Mouse (Mus musculus) frontal cortex, postnatal 10 days (tissue): ENCODE data around the gene Olfr1382.
A peak's percentile ranks its signal among the peaks of the same experiment; 100 is the strongest.
"Not testable (repeated sequence)": the region's sequence is repeated elsewhere in the genome, so short reads cannot be mapped to it uniquely, and the experiment has no call there.

Source experiments
- DNase-seq, 2 experiments: peaks; one replicate each; pipeline ENCODE4 v3.0.0; 2022; ENCODE audit warnings: low spot score in 2 of 2, mixed read lengths in 1 of 2

The Olfr1382 gene

DNA sequence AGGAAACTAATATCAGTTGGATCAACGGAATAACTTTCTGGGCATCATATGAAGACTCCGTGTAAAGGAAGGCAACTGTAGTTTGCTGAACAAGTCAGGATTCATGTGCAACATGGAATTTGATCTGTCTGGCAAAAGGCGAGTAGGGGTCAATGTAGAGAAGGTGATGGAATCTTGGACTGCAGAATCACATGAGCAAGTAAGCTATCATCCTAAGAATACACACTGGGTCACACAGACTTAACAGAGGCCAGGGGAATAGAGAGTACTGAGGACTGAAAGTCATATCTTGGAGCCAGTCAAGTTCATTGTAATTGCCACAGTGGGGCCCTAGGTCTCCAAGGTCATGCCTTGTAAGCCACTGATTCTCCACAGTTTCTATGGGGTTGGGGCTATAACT is at the start of gene Olfr1382:
Gene Olfr1382 (plus strand): TSS at position 301 of the 400 bp plus-strand sequence.
- DNase-seq, result no peak

DNA sequence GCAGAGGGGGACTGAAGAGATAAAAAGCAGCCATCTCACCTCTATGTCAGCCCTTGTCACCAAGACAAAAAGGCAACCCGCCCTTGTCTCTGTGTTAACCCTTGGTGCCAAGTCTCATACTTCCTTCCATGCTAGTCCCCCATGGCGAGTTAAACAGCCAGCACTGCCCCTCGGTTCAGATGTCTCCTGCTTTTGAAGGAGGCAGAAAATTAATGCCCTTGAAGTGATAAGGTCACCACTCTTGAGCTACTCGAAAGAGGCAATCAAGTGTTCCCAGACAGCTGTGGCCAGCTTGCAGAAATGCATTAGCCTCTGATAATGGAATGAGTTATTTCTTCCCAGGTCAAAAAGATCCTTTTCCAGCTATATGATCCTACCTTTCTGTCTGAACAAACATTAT is 42.1 kb upstream of the Olfr1382 start:
- DNase-seq, result no peak

DNA sequence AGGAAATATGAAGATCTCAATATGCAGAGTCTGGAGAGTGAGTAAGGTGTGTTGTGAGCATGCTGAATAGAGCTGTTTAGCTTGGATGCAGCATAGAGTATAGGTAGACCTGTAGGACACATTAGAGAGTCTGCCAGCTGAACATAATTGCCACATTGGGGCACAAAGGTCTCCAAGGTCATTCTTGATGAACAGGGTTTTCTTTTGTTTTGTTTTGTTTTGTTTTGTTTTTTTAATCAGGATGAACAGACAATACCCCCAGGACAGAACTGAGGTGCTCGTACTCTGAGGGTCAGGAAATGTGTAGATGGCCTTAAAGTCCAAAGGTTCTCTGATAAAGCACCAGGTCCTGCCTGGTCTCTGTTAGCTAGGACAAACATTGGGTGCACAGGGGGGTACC is 39.3 kb upstream of the Olfr1382 start, which contains the start of gene Olfr1385:
Gene Olfr1385 (plus strand): TSS at position 301 of the 400 bp plus-strand sequence.
- DNase-seq, result not testable (repeated sequence)

DNA sequence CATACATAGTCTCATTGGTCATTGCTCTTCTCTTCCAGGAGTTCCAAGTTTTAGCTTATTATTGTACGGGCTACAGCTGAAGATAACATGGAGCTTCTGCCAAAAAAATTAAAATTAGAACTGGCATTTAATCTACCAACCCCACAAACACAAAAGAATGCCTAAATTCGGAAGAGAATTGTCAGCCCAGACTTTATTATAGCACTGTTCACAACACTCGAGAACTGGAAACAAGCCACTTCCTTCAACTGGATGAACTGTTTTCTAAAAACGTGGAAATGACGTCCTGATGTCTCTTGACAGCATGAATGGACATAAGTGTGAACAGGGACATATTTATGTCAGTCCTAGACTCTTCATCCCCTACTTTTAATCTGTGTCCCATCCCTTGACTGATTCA is 10.0 kb upstream of the Olfr1382 start:
- DNase-seq, result no peak

DNA sequence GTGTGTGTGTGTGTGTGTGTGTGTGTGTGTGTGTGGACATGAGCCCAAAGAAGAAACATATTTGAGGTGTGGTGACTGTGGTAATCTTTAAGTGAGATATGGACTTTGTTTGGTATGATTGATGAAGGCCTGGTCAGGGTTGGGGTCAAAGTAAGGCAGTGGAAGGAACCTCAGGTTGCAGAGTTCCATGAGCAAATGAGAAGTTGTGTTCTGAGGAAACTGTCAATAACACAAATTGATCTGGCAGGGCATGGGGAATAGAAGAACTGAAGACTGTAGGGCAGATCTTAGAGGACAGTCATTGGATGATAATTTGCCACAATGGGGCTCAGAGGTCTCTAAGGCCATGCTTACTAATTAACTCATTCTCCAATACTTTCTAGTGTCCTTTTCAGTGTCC is 8.7 kb upstream of the Olfr1382 start, which contains the start of gene Olfr1383:
Gene Olfr1383 (plus strand): TSS at position 301 of the 400 bp plus-strand sequence.
- DNase-seq, result no peak

DNA sequence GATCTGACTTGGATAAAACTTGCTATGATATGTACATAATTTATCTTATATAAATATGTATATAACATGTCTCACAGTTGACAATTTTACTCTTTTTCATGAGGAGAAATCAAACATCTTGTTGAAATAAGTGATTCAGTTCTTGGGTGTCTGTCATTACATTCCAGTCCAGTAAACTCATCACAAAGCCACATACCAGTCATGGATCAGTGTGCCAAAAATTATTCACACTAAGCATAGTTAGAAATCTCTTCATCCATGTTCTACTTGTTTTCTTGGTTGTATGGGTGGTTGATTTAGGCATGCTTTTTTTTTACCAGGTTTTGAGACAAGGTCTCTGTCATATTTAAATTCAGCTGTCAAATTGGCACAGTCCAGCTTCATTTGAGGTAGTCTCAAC is 4.7 kb downstream of the Olfr1382 start:
- no peak for DNase-seq

DNA sequence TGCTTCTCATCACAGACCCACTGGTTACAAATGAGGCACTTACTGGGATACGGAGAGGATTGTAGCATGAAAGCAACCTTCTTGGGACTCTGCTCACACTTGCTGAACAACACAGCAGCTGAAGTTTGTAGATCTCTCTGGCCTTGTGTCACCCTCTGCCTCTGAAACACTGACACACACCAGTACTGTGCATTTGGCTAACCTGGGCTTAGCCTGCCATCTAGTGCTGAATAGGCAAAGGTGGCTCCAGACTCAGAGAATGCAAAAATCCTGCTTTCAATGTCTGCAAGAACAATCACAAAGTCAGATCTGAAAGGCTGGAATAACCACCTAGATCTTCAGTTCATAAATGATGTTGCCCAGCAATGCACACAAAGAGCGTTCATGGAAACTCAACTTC is 8.6 kb downstream of the Olfr1382 start:
- DNase-seq, result peak; percentile 16 to 22

DNA sequence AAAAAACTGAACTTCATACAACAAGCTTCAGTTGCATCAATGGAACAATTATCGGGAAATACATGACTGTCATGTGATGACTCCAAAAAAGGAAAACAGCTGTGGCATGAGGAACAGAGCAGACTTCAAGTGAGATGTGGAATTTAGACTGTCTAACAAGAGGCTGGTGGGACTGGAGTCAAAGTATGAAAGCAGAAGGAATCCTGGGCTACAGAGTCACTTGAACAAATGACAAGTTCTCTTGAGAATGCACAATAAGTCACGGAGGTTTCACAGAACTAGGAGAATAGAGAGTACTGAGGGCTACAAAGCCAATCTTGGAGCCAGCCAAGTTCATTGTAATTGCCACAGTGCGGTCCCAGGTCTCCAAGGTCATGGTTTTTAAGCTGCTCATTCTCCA is 15.1 kb downstream of the Olfr1382 start, which contains the start of gene Olfr1381:
Gene Olfr1381 (plus strand): TSS at position 301 of the 400 bp plus-strand sequence.
- not testable (repeated sequence) for DNase-seq

DNA sequence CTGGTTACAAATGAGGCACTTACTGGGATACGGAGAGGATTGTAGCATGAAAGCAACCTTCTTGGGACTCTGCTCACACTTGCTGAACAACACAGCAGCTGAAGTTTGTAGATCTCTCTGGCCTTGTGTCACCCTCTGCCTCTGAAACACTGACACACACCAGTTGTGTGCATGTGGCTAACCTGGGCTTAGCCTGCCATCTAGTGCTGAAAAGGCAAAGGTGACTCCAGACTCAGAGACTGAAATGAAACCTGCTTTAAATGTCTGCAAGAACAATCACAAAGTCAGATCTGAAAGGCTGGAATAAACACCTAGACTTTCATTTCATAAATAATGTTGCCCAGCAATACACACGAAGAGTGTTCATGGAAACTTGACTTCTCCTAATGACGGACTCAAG is 26.0 kb downstream of the Olfr1382 start:
- not testable (repeated sequence) for DNase-seq

DNA sequence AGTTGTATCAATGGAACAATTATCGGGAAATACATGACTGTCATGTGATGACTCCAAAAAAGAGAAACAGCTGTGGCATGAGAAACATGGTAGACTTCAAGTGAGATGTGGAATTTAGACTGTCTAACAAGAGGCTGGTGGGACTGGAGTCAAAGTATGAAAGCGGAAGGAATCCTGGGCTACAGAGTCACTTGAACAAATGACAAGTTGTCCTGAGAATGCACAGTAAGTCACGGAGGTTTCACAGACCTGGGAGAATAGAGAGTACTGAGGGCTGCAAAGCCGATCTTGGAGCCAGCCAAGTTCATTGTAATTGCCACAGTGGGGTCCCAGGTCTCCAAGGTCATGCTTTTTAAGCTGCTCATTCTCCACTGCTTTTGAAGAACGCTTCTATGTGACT is 28.5 kb downstream of the Olfr1382 start, which contains the start of gene Olfr1380:
Gene Olfr1380 (plus strand): TSS at position 301 of the 400 bp plus-strand sequence.
- not testable (repeated sequence) for DNase-seq

DNA sequence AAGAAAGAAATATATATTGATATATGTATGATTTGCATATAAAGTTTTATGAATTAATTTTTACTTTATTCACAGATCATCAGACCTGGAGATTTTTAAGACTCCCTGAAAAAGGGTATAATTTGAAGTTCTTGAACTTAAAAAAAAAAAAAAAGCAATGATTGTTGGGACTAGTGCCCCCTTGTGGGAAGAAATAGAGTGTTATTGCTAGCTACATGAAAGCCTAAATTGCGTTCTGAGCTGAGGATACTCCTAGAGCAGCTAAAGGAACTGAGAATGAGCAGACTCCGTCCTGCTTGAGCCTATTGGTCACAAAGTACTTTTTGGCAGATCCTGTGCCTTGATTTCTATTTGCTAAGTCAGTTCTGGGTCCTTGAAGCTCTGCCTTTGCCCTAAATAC is 47.0 kb downstream of the Olfr1382 start:
- DNase-seq, result not testable (repeated sequence)

DNA sequence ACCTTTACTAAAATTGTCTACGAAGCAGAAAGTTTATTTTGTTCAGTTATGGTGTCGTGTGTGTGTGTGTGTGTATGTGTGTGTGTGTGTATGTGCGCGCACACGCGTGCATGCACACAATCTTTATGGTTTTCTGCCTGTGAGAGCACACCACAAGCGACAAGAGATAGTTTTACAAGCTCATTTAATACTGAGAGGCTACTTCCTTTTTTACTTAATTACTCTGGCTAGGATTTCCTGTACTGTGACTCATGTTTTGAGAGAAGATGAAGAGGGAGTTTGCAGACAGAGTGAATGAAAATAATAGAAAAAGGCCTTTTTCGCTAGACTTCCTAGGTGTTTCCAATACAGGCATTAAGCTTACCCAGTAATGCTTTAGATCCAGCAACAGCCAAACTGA is 52.4 kb downstream of the Olfr1382 start:
- DNase-seq, result not testable (repeated sequence)
